Mouse (Mus musculus) spleen, adult 2 months (tissue): Measurements from ENCODE around the gene Lcorl.

ENCODE experiments used
- CTCF ChIP-seq: fragments of 200-500 bp; IDR thresholded peaks from 2 replicates; pipeline ENCODE4 v1.5.1; 2011; ENCODE audit warnings: mild to moderate bottlenecking, inconsistent platforms; ENCODE audit not compliant: insufficient read depth, insufficient read length, insufficient replicate concordance; ENCODE audit errors: extremely low read depth
- POLR2A ChIP-seq: fragments of 200-500 bp; IDR thresholded peaks from 2 replicates; pipeline ENCODE4 v1.6.1; 2011; ENCODE audit warnings: low read depth, low read length, inconsistent platforms

DNA sequence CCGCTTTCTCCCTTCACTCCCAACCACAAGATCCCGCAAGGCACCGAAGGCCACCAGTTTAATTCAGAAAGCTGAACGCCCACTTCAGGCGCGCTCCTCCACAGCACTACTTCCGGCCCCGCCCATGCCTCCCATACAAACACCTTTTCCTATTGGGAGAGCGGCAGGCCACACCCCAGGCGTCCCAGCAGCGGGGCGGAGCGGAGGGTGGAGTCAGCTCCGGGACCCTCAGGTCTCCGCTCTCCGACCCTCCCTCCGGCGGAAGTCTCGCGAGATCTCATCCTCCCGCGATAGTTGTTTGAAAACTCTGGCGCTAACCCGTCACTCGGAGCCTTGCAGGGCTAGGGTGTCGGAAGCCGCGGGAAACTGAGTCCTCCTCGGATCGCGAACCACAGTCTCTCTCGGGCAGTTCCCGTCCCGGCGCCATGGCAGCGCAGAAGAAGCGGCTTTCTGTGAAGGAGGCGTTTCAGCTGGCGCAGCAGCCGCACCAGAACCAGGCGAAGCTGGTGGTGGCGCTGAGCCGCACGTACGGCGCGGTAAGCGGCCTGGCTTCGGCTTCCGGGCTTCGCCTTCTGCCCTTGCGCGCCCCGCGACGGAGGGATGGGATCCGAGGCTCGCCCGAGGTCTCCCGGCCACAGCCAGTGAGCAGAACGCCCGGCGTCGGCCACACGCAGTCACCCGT lies 187.7 kb downstream of the Lcorl start, which contains the start of gene Ncapg:
- no peak; the same call in 1 of the 2 replicates for TF ChIP-seq POLR2A
- no peak for TF ChIP-seq CTCF
